Mouse (Mus musculus): ENCODE results near the gene Npas3.

The Npas3 gene

DNA sequence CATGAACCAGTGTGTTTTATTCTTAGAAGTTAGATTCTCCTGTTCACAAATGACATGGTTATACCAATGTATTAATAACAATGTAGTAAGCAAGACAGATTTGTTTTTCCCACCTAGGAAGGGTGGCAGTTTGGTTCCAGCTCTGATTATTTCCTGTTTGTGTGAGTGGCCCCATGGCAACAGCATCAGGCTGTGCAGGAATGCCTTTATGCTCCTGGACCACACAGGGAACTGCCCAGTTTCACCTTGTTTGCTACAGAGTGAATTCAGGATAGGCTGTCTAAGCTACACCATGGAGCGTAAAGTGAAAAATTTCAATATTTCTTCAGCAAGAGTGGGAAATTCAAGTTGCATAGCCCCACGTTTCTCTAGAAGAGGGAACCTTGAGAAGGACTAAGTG lies 162.2 kb downstream of the Npas3 start:
- CTCF ChIA-PET, result no interaction called here

DNA sequence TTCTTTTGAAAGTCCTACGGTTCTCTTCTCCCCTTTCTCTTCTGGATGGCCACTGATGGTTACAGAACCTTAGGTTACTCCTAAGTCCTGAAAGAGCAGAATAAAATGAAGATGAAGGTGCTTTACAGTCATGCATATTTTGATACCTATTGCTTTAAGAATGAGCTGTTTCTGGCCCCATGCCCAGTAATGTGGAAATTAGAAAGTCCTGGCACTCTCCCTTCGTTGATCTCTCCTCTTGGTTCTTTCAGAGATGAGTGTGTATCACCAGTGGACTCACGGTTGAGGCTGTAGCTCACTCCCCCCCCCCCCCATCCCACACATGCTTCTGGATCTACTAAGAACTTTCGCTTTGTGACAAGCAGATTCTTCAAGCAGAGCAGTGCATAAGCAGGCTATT lies 167.6 kb downstream of the Npas3 start:
- CTCF ChIA-PET, result no interaction called here

DNA sequence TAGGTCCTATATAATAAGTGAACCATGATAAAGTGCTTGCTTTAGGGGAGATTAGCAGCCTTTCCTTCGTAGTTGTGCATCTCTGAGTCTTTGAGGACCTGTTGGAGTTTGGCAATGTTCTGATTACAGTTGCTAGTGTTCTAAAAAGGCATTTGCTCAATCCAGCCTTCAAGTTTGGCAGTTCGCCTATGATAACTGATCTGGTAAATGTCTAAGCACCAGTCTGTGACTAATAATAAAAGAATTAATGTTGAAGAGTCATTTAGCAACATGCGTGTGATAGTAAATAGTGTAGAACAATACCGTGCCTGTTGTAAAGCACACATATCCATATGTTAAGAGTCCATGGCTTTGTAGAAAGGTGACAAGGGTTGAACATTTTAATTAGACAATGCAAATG lies 173.2 kb downstream of the Npas3 start:
- CTCF ChIA-PET, result no interaction called here

DNA sequence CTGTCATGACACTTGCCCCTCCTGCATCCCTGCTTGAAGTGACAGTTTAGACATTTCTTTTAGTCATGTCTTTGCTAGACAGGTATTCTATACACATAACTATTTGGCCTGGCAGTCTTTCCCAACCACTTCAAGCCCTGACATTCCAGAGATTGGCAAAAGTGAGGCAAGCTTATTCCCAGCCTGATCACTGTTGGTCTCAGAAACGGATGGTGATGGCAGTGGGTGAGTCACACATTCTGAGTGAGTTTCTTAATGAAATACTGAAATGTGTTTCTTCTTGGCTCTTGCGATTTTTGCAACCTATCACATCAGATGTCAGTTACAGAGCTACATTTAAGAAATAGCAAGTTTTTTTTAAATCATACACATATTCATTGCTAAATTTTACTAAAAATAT lies 175.2 kb downstream of the Npas3 start:
- CTCF ChIA-PET, result no interaction called here

DNA sequence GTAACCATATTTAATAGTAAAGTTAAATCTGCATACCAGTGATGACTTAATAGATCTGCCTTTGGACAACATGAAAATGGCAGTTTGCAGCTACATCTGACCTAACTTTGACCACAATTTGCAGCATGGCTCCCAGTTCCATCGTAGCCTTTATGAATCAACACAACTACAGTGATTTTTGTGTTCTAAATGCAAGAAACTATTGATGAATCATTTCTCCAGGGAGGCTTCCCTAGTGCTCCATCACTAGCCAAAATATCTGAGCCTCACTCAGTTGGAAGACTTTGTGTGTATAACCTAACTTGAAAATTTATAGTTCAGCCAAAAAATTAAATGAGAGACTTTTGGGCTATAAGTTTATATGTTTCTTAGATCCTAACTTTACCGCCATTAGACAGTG lies 177.5 kb downstream of the Npas3 start:
- CTCF ChIA-PET, result no interaction called here

DNA sequence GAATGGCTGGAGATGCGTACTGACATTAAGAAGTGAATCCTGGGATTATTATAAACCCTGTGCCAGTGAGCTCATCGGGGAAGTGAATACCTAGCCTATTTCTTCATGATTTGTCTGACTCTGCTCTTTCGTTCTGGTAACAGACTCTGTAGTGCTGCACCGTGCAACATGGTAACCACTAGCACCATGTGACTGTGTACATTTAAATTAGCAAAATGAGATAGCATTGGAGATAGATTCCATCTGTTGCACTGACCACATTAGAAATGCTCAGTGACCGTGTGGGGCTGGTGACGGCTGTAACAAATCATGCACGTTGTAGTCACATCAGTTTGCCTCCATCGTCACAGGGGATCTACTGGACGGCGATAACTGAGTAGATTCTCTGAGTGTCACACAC lies 178.7 kb downstream of the Npas3 start:
- CTCF ChIA-PET, result no interaction called here

DNA sequence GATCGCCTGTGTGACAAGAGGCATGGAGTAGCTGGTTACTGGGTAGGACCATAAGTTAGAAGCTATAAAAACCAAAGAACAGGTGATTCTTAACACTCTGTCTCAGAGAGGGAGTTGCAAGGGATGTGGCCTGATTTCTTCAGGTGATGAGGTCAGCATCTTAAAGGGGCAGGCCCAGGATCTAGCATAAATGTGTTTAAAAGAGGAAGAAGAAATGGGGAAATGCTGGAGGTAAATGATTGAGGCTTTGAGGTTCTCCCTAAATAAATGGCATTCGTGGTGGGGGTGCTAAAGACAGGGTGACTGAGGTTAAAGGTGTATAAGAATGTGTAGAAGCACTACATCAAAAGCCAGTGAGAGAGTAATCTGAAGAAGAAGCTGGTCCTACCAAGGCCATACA lies 193.6 kb downstream of the Npas3 start:
- CTCF ChIA-PET, result no interaction called here

DNA sequence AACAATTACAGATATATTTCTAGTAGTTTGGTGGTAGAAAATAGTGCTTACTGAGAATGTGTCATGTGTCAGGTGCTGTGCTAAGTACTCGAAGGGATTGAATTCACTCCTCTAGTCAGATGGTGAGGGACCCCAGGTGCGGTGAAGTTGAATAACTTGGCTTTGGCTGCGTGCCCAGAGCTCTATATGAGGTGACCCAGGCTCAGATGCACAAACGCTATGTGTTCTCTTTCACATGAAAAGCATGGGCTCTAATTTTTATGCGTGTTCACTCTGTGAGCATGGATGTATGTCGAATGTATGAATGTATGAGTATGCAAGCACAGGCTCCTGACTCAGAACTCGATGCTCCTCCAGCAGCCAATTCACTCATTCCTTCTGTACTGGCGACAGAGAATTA lies 199.0 kb downstream of the Npas3 start:
- CTCF ChIA-PET, result no interaction called here

DNA sequence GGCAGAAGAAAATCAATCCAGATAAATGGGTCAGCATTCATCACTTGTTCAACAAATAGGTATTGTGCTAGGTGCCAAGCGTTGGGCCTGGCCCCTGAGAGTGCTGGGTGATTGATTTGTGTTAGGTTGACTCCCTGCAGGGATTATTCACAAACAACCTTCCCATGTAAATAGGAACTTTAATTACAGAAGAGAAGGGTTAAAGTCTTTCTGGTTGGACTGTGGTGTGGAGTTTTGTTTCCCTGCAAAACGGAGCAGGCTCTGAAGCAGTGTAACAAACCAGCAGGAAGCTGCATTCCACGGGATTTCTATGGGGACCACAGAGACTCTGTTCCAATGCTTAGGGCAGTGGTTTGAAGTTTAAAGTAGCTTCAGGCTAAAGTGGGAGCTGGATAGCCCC lies 199.6 kb downstream of the Npas3 start:
- CTCF ChIA-PET, result no interaction called here

DNA sequence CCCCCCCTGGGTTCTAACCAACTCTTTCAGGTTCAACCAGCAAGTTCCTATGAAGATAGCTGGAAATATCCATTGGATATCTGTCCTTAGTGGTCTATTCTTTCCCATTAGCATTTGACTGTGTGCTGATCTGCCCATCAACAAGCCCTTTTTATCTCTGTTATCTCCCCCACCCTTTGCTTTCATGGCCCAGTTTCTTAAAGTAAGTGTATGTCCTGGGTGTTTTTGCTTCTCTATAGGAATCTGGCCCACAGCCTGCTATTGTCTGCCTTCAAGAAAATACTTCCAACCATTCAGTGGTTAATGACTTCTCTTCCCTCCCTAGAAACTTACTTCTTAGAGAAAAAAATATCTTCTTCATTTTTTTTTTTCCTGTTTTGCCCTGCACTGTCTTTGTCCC lies 219.1 kb downstream of the Npas3 start:
- CTCF ChIA-PET, result no interaction called here

DNA sequence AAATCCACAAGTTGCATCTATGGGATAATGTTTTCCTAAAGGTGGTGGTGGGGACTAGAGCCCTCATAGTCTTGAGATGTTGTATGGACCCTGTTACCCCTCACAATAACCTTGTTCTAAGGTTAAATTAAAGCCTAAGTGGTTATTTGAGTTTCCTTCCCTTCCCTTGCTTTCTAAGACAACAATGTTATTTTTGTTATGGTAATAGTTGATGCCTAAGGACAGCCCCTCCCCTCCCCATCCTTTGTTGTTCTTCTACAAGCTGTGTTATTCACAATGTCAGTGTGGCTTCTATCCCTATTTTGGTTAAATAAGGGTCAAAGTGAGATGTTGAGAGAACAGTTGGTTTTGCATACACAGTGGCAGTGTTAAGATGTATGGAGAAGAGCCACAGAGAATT lies 226.0 kb downstream of the Npas3 start:
- CTCF ChIA-PET, result no interaction called here

DNA sequence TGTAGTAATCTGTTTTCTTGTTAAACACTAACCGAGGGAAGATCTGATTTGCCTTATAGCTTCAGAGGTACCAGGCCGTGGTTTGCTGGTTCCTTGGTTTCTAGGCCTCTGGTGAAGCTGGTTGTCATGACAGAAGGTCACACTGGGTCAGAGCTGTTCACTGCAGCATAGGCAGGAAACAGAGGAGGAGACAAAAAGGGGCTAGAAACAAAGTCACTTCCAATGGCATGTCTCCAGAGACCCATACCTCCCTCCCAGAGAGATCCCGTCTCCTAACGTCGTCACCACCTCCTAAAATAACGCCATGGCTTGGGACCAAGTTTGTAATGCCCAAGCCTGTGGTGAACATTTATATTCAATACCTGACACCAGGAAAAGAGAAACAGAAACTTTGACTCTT lies 236.4 kb downstream of the Npas3 start:
- CTCF ChIA-PET, result no interaction called here

DNA sequence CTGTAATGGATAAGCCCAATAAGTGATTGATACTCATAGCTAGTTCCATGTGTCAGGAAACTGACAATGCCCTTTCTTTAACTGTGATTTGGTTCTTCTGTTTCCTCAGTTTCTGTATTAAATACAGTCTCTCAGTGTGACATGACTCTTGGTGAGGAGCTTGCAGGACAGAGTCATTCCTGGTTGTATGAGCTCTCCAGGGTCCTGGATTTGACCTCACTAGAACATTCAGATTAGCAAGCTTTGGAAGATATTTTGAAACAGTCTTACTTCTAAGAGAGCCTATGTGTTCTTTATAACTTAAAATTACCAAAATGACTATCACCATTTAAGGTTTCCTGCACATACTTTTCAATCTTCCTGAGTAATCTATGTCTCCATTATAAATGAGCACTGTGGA lies 247.9 kb downstream of the Npas3 start:
- CTCF ChIA-PET, result no interaction called here

DNA sequence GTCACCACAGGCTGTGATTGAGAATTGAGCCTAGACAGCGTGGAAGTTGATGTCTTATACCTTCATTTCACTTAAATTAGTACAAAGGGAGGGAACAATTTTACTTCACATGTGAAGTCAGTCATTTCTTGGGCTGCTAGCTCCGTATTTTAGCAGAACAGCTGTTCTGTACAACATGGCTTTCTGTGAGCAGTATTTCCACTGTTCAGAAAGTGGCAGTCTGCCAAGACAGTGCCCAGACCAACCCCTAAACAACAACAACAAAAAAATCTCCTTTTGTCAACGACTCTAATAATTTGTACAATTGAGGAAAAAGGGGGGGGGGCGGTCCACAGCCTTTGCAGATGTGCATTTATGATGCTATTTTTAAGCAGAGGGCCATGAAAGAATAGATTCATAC lies 266.4 kb downstream of the Npas3 start:
- CTCF ChIA-PET, result no interaction called here

DNA sequence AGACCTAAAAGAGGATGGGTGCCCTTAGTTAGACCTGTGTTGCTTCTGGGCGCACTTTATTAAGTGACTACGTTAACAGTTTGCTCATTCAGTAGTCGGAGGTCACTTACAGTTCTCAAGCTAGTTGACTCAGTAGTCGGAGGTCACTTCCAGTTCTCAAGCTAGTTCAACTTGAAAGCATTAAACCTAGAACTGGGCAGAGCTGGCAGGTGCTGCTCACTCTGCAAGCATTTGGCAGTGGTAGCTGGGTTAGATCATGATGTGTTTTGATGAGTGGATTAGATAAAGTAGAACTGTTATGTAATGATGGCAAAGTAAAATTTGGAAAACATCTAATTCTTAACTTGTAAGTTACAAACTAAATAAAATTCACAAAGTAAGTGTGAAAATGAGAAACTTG lies 271.1 kb downstream of the Npas3 start:
- CTCF ChIA-PET, result no interaction called here

DNA sequence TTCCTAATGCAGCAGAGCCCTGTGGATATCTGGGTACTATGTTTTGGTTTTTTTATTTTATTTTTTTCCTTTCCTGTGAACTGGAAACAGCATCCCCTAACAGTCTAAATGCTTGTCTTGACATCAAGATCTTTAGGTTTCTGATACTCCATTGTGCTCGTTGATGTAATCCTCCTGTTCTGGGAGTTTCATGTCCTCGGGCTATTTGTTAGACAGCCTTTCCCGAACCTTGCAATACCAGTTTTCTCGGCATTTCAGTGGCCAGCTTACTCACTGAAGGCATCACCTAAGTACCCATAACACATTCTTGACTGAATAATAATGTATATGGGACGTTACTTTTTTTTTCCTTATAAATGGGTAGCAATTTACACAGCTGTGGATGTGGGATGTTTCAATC lies 274.2 kb downstream of the Npas3 start:
- CTCF ChIA-PET, result no interaction called here

DNA sequence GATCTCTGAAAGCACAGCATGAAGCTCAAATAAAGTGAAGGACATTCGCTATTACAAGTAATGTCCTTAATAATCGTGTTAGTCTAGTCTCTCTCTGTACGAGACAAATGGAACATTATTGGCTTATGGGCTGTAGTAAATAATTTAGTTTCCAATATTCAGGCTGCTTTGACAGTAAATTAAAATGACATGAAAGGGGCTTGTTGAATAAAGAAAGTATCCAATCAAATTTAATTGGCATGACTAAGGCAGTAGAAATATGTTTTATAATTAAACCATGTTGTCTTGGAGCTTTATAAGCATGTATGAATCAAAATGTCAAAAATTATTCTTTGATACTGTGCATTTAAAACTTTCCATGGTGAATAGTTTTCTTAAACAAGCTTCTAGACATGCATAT lies 278.6 kb downstream of the Npas3 start:
- CTCF ChIA-PET, result no interaction called here

DNA sequence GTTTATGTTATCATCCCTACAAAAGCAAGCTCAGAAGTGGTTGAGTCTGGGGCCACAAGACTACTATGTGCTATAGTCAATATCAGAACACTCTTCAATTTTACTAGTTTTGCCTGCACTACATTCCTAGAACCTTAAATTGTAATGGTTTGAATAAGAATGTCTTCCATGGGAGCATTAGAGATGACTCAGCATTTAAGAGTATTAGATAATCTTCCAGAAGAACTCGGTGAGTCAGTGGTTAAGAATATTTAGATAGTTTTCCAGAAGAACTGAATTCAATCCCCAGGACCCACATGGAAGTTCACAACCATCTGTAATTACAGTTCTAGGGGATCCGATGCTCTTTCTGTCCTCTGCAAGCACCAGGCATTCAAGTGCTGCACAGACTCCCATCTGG lies 280.9 kb downstream of the Npas3 start:
- CTCF ChIA-PET, result no interaction called here

DNA sequence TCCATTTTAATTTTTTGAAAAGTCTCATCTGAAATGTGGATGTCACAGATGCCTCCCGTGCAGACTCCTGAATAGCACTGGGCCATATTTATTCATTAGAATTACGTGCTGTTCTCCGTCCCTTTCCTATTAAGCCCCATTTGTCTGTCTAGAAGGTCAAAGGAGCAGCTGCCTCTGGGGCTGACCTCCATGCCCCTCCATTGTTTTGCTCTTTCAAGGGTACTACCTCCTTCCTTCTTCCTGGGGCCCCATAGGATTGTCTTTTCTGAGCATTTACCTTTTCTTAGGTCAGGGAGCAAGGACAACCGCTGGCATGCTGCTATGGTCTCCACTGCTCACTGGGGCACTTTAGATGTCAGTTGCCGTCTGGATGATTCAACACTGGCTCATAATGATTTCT lies 288.3 kb downstream of the Npas3 start:
- CTCF ChIA-PET, result no interaction called here

DNA sequence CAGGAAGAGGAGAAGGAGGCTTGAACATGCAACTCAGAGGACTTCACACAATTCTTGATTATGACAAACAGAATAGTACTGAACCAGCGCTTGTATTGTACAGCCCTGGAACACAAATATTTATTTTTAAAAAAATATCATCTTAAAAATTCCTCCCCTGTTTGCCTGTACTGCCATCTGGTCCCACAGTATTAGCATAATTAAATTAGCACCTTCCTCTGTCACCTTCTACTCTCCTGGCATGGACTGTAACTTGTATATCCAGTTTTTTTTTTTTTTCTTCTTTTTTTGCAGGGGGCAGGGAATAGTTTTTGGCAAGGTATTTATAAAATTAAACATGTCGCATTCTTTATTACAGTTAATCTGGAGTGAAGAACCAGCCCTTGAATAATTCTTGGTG lies 307.9 kb downstream of the Npas3 start:
- CTCF ChIA-PET, result no interaction called here

DNA sequence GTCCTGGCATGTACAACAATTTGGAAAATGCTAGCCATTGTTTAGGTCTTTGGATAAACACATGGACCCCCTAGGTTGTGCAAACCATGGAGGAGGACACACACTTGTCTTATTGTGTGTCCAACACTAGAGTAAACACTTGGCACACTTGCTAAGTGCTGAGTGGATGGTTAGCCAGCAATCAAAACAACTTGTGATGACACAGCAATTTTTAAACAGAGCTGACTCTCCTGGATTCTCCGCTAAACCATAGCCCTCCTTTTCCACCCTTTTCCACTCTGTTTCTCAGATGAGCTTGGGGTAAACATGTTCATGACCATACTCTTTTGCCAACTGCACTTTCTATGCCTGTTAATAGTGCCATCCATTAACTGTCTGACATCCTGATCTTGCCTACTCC lies 309.8 kb downstream of the Npas3 start:
- CTCF ChIA-PET, result no interaction called here

DNA sequence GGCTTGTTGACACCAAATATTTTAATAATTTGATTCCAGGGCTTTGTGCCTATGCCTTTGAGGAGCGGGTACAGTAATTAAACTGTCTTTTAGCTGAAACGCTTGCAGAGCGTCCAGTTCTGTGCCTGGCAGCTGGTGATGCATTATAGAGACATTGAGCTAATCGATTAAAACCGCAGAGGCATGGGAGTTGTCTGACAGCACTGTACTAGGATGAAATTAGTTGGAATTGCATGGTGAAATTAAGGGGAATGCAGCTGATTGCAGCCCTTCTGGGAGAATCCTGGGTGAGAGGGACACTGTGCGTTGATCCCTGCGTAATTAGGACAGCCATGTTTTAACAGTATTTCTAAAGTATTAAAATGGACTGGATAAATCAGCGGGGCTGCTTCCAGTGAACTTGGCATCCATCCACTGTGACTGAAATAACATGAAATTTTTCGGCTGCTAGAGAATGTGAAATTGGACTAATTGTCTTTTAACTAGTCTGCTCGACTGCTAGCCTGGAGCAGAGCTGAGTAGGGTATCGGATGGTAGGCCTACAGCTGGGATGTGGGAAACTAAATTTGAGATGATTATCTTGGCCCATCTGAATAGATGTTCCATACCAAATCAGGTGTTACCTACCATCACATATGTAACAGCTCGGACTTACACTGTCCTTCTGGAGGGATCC lies 318.4 kb downstream of the Npas3 start:
- CTCF ChIA-PET, result no interaction called here

DNA sequence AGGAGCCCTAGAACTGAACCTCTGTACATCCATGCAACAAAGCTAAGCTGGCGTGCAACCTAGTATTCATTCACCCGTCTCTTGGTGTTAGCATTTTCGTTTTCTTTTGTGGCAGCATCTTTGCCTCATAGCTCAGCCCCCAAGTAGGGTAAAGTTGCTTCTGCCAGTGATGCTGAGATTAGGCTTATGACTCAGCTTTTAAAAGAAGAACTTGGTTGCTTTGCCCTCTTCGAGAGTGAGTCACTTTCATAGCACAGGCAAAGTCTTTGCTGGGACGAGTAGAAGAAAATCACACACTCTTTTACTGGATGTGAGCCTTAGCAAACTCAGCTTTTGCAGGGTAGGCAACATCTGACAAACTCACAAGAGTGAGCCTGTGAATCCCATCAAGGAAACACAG lies 332.7 kb downstream of the Npas3 start:
- CTCF ChIA-PET, result no interaction called here

DNA sequence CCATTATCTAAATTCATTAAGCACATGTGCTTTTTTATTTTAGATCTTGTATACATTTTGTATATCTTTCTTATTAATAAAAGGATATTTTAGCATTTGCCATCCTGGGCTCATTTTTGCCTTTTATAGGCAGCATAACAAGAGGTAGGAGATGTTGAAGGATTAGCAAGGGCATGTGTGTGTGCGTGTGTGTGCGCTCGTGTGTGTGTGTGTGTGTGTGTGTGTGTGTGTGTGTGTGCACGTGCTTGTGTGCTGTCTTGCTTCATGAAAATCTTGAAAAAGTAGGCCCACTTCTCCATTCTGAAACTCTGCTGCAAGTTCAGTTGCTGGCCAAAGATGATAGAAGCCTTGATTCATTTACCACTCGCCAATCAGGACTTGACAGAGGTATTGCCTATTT lies 338.8 kb downstream of the Npas3 start:
- CTCF ChIA-PET, result no interaction called here

Data from spleen, embryonic (tissue).